Mouse (Mus musculus): Measurements from ENCODE around the gene Spata9.

DNA sequence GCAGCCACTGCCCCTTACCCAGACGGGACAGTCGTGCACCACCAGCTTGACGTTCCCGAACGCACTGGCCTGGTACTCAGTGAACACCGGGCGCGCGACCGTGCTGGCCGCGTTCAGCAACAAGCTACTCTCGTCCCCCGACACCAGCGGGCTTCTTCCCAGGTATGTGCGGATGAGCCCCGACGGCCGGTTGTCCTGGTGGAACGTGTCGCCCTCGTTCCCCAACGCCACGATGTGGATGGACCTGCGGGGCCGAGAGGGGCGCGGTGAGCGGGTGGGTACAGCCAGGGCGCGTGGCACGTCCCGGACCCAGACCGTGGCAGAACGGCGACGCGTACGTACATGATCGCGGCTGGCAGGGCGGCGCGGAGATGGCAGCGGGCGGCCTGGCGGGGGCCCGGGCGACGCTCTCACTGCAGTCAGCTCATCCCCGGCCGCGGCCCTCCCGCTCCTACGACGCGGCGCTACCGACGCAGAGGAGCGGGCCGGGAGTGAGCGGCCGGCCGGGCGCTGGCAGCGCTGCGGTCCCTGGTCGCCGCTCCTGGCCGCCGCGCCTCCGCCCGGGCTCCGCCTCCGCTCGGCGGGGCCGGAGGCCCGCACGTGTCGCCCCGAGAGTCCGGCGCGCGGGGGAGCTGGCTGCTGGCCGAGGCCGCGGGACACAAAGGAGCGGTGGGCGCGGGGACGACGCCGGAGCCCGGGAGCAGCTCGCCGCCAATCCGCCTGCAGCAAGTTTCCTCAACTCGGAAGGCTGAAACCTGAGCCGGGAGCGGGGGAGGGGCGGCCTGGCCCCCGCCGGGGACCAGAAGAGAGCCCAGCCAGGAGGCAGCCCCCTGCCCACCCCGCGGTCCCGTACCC, 23.5 kb upstream of the Spata9 start, which contains the start of gene Rhobtb3:
- TF ChIP-seq POLR2A (IDR thresholded peaks at IDR 0.05; ENCODE audit: borderline replicate concordance, extremely low read depth, low read depth, low read length) = no peak
- no peak for TF ChIP-seq CTCF (IDR thresholded peaks at IDR 0.05; ENCODE audit: insufficient read depth, low read length)

Measured in lung, adult 2 months (tissue).